Mouse (Mus musculus) c-Kit-negative CD71-positive TER-119-positive erythroid progenitor cells, embryonic 14.5 days (primary cell): ENCODE measurements around the gene Ets1.

Experiments
- DNase-seq: peaks from one replicate; pipeline ENCODE4 v3.0.0-alpha.2; 2013; ENCODE audit warnings: low read depth, low spot score

Gene Ets1

GRCm38 (mm10) chr9:32711768-32712167 is 75.7 kb downstream of the Ets1 start:
- DNase-seq = no peak

- DNase-seq = no peak
These were observed 76.4 kb downstream of the Ets1 start for GRCm38 (mm10) chr9:32712383-32712910.

GRCm38 (mm10) chr9:32713106-32713505 is 77.1 kb downstream of the Ets1 start:
- no peak for DNase-seq

GRCm38 (mm10) chr9:32713790-32714189 is 77.8 kb downstream of the Ets1 start:
- no peak for DNase-seq

- DNase-seq = no peak
These were observed 78.5 kb downstream of the Ets1 start for GRCm38 (mm10) chr9:32714487-32714886.

- no peak for DNase-seq
These were observed 79.9 kb downstream of the Ets1 start for GRCm38 (mm10) chr9:32715806-32716466.

- DNase-seq = no peak
These were observed 81.4 kb downstream of the Ets1 start for GRCm38 (mm10) chr9:32717268-32717920.

- no peak for DNase-seq
These were observed 82.2 kb downstream of the Ets1 start for GRCm38 (mm10) chr9:32717931-32718820.

- no peak for DNase-seq
These were observed 82.8 kb downstream of the Ets1 start for GRCm38 (mm10) chr9:32718868-32719267.

- no peak for DNase-seq
These were observed 83.9 kb downstream of the Ets1 start for GRCm38 (mm10) chr9:32719941-32720263.

- DNase-seq = no peak
These were observed 84.4 kb downstream of the Ets1 start for GRCm38 (mm10) chr9:32720264-32721031.

- DNase-seq = no peak
These were observed 85.1 kb downstream of the Ets1 start for GRCm38 (mm10) chr9:32721081-32721480.

- DNase-seq = no peak
These were observed 86.2 kb downstream of the Ets1 start for GRCm38 (mm10) chr9:32722205-32722604.

GRCm38 (mm10) chr9:32722969-32723368 is 86.9 kb downstream of the Ets1 start:
- DNase-seq = no peak

GRCm38 (mm10) chr9:32724131-32724825 is 88.3 kb downstream of the Ets1 start:
- no peak for DNase-seq

- DNase-seq = no peak
These were observed 89.9 kb downstream of the Ets1 start for GRCm38 (mm10) chr9:32725902-32726301.

GRCm38 (mm10) chr9:32726595-32726994 is 90.6 kb downstream of the Ets1 start:
- DNase-seq = no peak

GRCm38 (mm10) chr9:32727058-32727457 is 91.0 kb downstream of the Ets1 start:
- no peak for DNase-seq

- no peak for DNase-seq
These were observed 92.3 kb downstream of the Ets1 start for GRCm38 (mm10) chr9:32728306-32728705.

- no peak for DNase-seq
These were observed 92.8 kb downstream of the Ets1 start for GRCm38 (mm10) chr9:32728806-32729205.

- no peak for DNase-seq
These were observed 93.2 kb downstream of the Ets1 start for GRCm38 (mm10) chr9:32729207-32729606.
